Mouse (Mus musculus) heart, postnatal 4 days (tissue): ENCODE results near the gene A830018L16Rik. TPM values are rescaled to one million over a fixed set of nuclear protein-coding genes. Genes with fewer than 3 reads are reported as not detected.
A peak's percentile ranks its signal among the peaks of the same experiment; 100 is the strongest.
"Not testable (repeated sequence)": the region's sequence is repeated elsewhere in the genome, so short reads cannot be mapped to it uniquely, and the experiment has no call there.

Experiments used
- DNase-seq: peaks from one replicate; pipeline ENCODE4 v3.0.0; 2021
- total RNA-seq, 2 experiments: library from RNA; stranded (reverse); gene quantifications; 2 replicates each; pipeline ENCODE4 v1.2.3; 2021

The A830018L16Rik gene
- total RNA-seq = under 1 TPM; 0.33 to 0.45 TPM

GRCm38 (mm10) chr1:11413894-11414556 lies at the start of gene A830018L16Rik:
TSS of gene A830018L16Rik (plus strand) at chr1:11414105.
- DNase-seq = peak; percentile 80

GRCm38 (mm10) chr1:11385846-11386245 lies 28.1 kb upstream of the A830018L16Rik start:
- no peak for DNase-seq

GRCm38 (mm10) chr1:11395408-11395807 lies 18.5 kb upstream of the A830018L16Rik start:
- DNase-seq = no peak

- no peak for DNase-seq
Observed at GRCm38 (mm10) chr1:11395996-11396736, 17.7 kb upstream of the A830018L16Rik start.

- no peak for DNase-seq
Observed at GRCm38 (mm10) chr1:11401159-11401558, 12.7 kb upstream of the A830018L16Rik start.

GRCm38 (mm10) chr1:11405527-11405926 lies 8.4 kb upstream of the A830018L16Rik start:
- no peak for DNase-seq

GRCm38 (mm10) chr1:11406026-11406425 lies 7.9 kb upstream of the A830018L16Rik start:
- no peak for DNase-seq

GRCm38 (mm10) chr1:11414560-11414959 lies 655 bp downstream of the A830018L16Rik start:
- peak; percentile 5 for DNase-seq

- DNase-seq = no peak
Observed at GRCm38 (mm10) chr1:11427310-11427709, 13.4 kb downstream of the A830018L16Rik start.

GRCm38 (mm10) chr1:11458353-11458752 lies 44.4 kb downstream of the A830018L16Rik start:
- DNase-seq = peak; percentile 60

GRCm38 (mm10) chr1:11466325-11466724 lies 52.4 kb downstream of the A830018L16Rik start:
- DNase-seq = no peak

GRCm38 (mm10) chr1:11467065-11467643 lies 53.2 kb downstream of the A830018L16Rik start:
- DNase-seq = no peak

GRCm38 (mm10) chr1:11492936-11493335 lies 79.0 kb downstream of the A830018L16Rik start:
- no peak for DNase-seq

GRCm38 (mm10) chr1:11501556-11501955 lies 87.7 kb downstream of the A830018L16Rik start:
- no peak for DNase-seq

- not testable (repeated sequence) for DNase-seq
Observed at GRCm38 (mm10) chr1:11549810-11550209, 135.9 kb downstream of the A830018L16Rik start.

- peak; percentile 44 for DNase-seq
Observed at GRCm38 (mm10) chr1:11565309-11565708, 151.4 kb downstream of the A830018L16Rik start.

GRCm38 (mm10) chr1:11566730-11567129 lies 152.8 kb downstream of the A830018L16Rik start:
- no peak for DNase-seq

GRCm38 (mm10) chr1:11567300-11567885 lies 153.5 kb downstream of the A830018L16Rik start:
- DNase-seq = no peak

GRCm38 (mm10) chr1:11570274-11570673 lies 156.4 kb downstream of the A830018L16Rik start:
- no peak for DNase-seq

- no peak for DNase-seq
Observed at GRCm38 (mm10) chr1:11573462-11573861, 159.6 kb downstream of the A830018L16Rik start.

GRCm38 (mm10) chr1:11580026-11580425 lies 166.1 kb downstream of the A830018L16Rik start:
- no peak for DNase-seq

- no peak for DNase-seq
Observed at GRCm38 (mm10) chr1:11588305-11588704, 174.4 kb downstream of the A830018L16Rik start.

GRCm38 (mm10) chr1:11650137-11650536 lies 236.2 kb downstream of the A830018L16Rik start:
- DNase-seq = no peak
